Mouse (Mus musculus): ENCODE data around the gene Pcca.

DNA sequence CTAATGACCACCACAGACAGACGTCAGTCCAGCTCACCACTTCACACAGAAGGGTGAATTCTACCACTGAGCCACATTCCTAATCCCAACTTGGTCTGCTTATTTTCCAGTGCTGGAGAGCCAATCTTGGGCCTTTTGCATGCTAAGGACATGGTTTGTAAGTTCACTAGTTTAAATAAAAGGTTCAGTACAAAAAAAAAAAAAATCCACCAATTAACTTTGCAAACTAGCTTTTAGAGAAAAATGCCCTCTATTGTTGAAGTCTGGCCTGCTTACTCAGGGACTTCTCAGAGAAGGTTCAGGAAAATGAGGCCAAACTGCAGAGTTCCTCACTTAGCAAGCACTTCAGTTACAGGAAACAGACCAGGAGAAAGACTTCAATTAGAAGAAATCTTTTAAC is 378.0 kb downstream of the Pcca start:
- no peak for TF ChIP-seq ZC3H11A (IDR thresholded peaks at IDR 0.05; ENCODE audit: borderline replicate concordance, low read depth, low read length)
- TF ChIP-seq MAFK (IDR thresholded peaks at IDR 0.05; ENCODE audit: insufficient read depth, low read depth, low read length) = no peak
- no peak for TF ChIP-seq CHD2 (IDR thresholded peaks at IDR 0.05; ENCODE audit: low read depth, low read length)

All from ES-E14 (cell line).